Mouse (Mus musculus) G1E (cell line): ENCODE measurements at regions not wholly inside any gene's neighbourhood (a gene's known extent, or its start where the extent isn't known, plus 50 kb on each side); places are given as distances from the start of the nearest gene placed in this dataset.

Experiments used
- ATAC-seq: 2 replicates; pipeline ENCODE4 v1.8.0; 2016; ENCODE audit warnings: mild to moderate bottlenecking; ENCODE audit not compliant: insufficient number of reproducible peaks, poor library complexity, low FRiP score, severe bottlenecking; ENCODE audit errors: extremely low read depth
- DNase-seq: peaks from one replicate; pipeline ENCODE4 v3.0.0; 2012; ENCODE audit warnings: low spot score
- H3K27me3 ChIP-seq: 2 replicates; pipeline ENCODE4 v1.6.1; 2012; ENCODE audit warnings: mild to moderate bottlenecking, low read length, inconsistent platforms; ENCODE audit not compliant: insufficient read depth
- H3K36me3 ChIP-seq: replicated peaks from 2 replicates; pipeline ENCODE3; 2012; ENCODE audit warnings: mild to moderate bottlenecking, inconsistent platforms
- H3K4me1 ChIP-seq: 2 replicates; pipeline ENCODE4 v1.6.1; 2012; ENCODE audit warnings: low read depth, low read length, inconsistent platforms, mixed read lengths; ENCODE audit not compliant: insufficient read depth
- H3K4me3 ChIP-seq: 2 replicates; pipeline ENCODE4 v1.5.1; 2012; ENCODE audit warnings: low read depth, mild to moderate bottlenecking, inconsistent platforms, low read length, moderate library complexity, mixed read lengths
- H3K9me3 ChIP-seq: replicated peaks from 2 replicates; pipeline ENCODE4 v1.6.1; 2012; ENCODE audit warnings: inconsistent platforms
- CTCF ChIP-seq: IDR thresholded peaks from 2 replicates; pipeline ENCODE4 v1.5.1; 2012; ENCODE audit warnings: low read depth, low read length, inconsistent platforms, mixed read lengths
- GATA1 ChIP-seq: IDR thresholded peaks from 2 replicates; pipeline ENCODE4 v1.6.1; 2012; ENCODE audit warnings: borderline replicate concordance, low read length, inconsistent platforms, mixed read lengths
- GATA2 ChIP-seq: IDR thresholded peaks from 2 replicates; pipeline ENCODE4 v1.6.1; 2012; ENCODE audit warnings: low read depth, low read length, inconsistent platforms, borderline replicate concordance
- POLR2AphosphoS5 ChIP-seq: IDR thresholded peaks from 2 replicates; pipeline ENCODE4 v1.6.1; 2012; ENCODE audit warnings: low read depth, low read length, inconsistent platforms; ENCODE audit not compliant: insufficient replicate concordance
- TAL1 ChIP-seq: conservative IDR thresholded peaks from 2 replicates; pipeline ENCODE4 v1.6.1; 2012; ENCODE audit warnings: low read depth, low read length, inconsistent platforms, mixed read lengths

- no peaks in the 10 kb centered on the region for H3K4me1 ChIP-seq
- ATAC-seq = no peak
- H3K4me3 ChIP-seq = no peak overlapping the region
- no peaks in the 10 kb centered on the region for H3K27me3 ChIP-seq
- H3K9me3 ChIP-seq = peaks cover 53% of the 10 kb centered on the region
- no peaks in the 10 kb centered on the region for H3K36me3 ChIP-seq
- TF ChIP-seq CTCF = no peak
- no peak for TF ChIP-seq POLR2AphosphoS5
- no peak for TF ChIP-seq TAL1
- no peak for TF ChIP-seq GATA1
- no peak for TF ChIP-seq GATA2
- no peak for DNase-seq
Observed at GRCm38 (mm10) chr5:106162981-106163653, 286.8 kb downstream of the Zfp326 start.

GRCm38 (mm10) chr5:106139109-106139508 lies 262.7 kb downstream of the Zfp326 start:
- Histone ChIP-seq H3K4me3 (no peak overlapping the region), H3K36me3 (no peaks in the 10 kb centered on the region)

GRCm38 (mm10) chr5:106122928-106123327 lies 246.6 kb downstream of the Zfp326 start:
- Histone ChIP-seq H3K9me3 (peaks cover 42% of the 10 kb centered on the region), H3K4me3 (no peak overlapping the region), H3K4me1 (no peaks in the 10 kb centered on the region), H3K27me3 (no peaks in the 10 kb centered on the region), H3K36me3 (no peaks in the 10 kb centered on the region)
- DNase-seq (no peak), ATAC-seq (no peak)
- TF ChIP-seq TAL1 (no peak), CTCF (no peak), POLR2AphosphoS5 (no peak), GATA1 (no peak), GATA2 (no peak)

More at GRCm38 (mm10) chr5:106139109-106139508, 262.7 kb downstream of the Zfp326 start:
- Histone ChIP-seq H3K27me3 (no peaks in the 10 kb centered on the region), H3K9me3 (peaks cover 14% of the 10 kb centered on the region; the same call in 1 of the 2 replicates), H3K4me1 (no peaks in the 10 kb centered on the region)
- no peak for ATAC-seq
- no peak for DNase-seq
- TF ChIP-seq TAL1 = no peak
- no peak for TF ChIP-seq GATA1
- no peak for TF ChIP-seq POLR2AphosphoS5
- TF ChIP-seq CTCF = no peak
- no peak for TF ChIP-seq GATA2

GRCm38 (mm10) chr5:106119584-106119983 lies 243.2 kb downstream of the Zfp326 start:
- no peak for ATAC-seq
- H3K4me1 ChIP-seq = no peaks in the 10 kb centered on the region
- H3K9me3 ChIP-seq = peaks cover 45% of the 10 kb centered on the region
- no peak for DNase-seq
- H3K36me3 ChIP-seq = no peaks in the 10 kb centered on the region
- TF ChIP-seq GATA2 (no peak), CTCF (no peak), TAL1 (no peak), GATA1 (no peak), POLR2AphosphoS5 (no peak)
- H3K4me3 ChIP-seq = no peak overlapping the region
- no peaks in the 10 kb centered on the region for H3K27me3 ChIP-seq

- DNase-seq (no peak), ATAC-seq (no peak)
Observed at GRCm38 (mm10) chr5:106113186-106113585, 236.8 kb downstream of the Zfp326 start.

GRCm38 (mm10) chr5:106108474-106108971 lies 232.2 kb downstream of the Zfp326 start:
- Histone ChIP-seq H3K9me3 (peaks cover 57% of the 10 kb centered on the region), H3K36me3 (no peaks in the 10 kb centered on the region), H3K4me1 (no peaks in the 10 kb centered on the region), H3K4me3 (no peak overlapping the region), H3K27me3 (no peaks in the 10 kb centered on the region)
- ATAC-seq (no peak), DNase-seq (no peak)
- TF ChIP-seq POLR2AphosphoS5 (no peak), TAL1 (no peak), GATA2 (no peak), CTCF (no peak), GATA1 (no peak)

More at GRCm38 (mm10) chr5:106113186-106113585, 236.8 kb downstream of the Zfp326 start:
- TF ChIP-seq POLR2AphosphoS5 (no peak), GATA2 (no peak), CTCF (no peak)
- Histone ChIP-seq H3K9me3 (peaks cover 62% of the 10 kb centered on the region), H3K4me3 (no peak overlapping the region), H3K4me1 (no peaks in the 10 kb centered on the region), H3K36me3 (no peaks in the 10 kb centered on the region), H3K27me3 (no peaks in the 10 kb centered on the region)
